Mouse (Mus musculus) erythroid progenitor cell, adult 5-6 weeks (primary cell): ENCODE measurements around the gene Lrp10. TPM values are rescaled to one million over a fixed set of nuclear protein-coding genes. Genes with fewer than 3 reads are reported as not detected.

Source experiments
- ATAC-seq: replicated peaks from 2 replicates; pipeline ENCODE4 v1.8.0; 2016; ENCODE audit warnings: moderate number of reproducible peaks, mild to moderate bottlenecking, moderate TSS enrichment, inconsistent platforms; ENCODE audit not compliant: poor library complexity, low FRiP score, severe bottlenecking
- total RNA-seq, 2 experiments: library from RNA; stranded (forward) in 1 of 2; stranded (reverse) in 1 of 2; fragments of 150-400 nt in 1 of 2; fragments of 186-747, 209-891 nt in 1 of 2; gene quantifications; 2 replicates each; pipeline versions ENCODE4 v1.2.3 to v1.2.4; 2015 to 2017; ENCODE audit warnings: low replicate concordance in 2 of 2

Gene Lrp10
- total RNA-seq, 2 experiments from 2014 or later, result 21.0 to 38.6 TPM

- no peak for ATAC-seq
Observed at GRCm38 (mm10) chr14:54432837-54433830, 30.8 kb upstream of the Lrp10 start.

GRCm38 (mm10) chr14:54433941-54434531, 29.9 kb upstream of the Lrp10 start:
- ATAC-seq, result no peak

- ATAC-seq, result no peak
Observed at GRCm38 (mm10) chr14:54435194-54435918, 28.6 kb upstream of the Lrp10 start.

GRCm38 (mm10) chr14:54439155-54439554, 24.8 kb upstream of the Lrp10 start:
- ATAC-seq, result no peak

GRCm38 (mm10) chr14:54439610-54440009, 24.3 kb upstream of the Lrp10 start:
- ATAC-seq, result no peak

- ATAC-seq, result no peak
Observed at GRCm38 (mm10) chr14:54440538-54440937, 23.4 kb upstream of the Lrp10 start.

- no peak for ATAC-seq
Observed at GRCm38 (mm10) chr14:54441365-54441764, 22.6 kb upstream of the Lrp10 start.

- ATAC-seq, result no peak
Observed at GRCm38 (mm10) chr14:54442548-54442947, 21.4 kb upstream of the Lrp10 start.

- ATAC-seq, result no peak
Observed at GRCm38 (mm10) chr14:54443196-54443595, 20.7 kb upstream of the Lrp10 start.

- no peak for ATAC-seq
Observed at GRCm38 (mm10) chr14:54443712-54444618, 20.0 kb upstream of the Lrp10 start.

- ATAC-seq, result no peak
Observed at GRCm38 (mm10) chr14:54445476-54445875, 18.5 kb upstream of the Lrp10 start.

- no peak for ATAC-seq
Observed at GRCm38 (mm10) chr14:54453566-54453965, 10.4 kb upstream of the Lrp10 start.

GRCm38 (mm10) chr14:54454669-54455528, 9.0 kb upstream of the Lrp10 start:
- no peak for ATAC-seq

GRCm38 (mm10) chr14:54457907-54458569, 5.9 kb upstream of the Lrp10 start:
- ATAC-seq, result no peak

GRCm38 (mm10) chr14:54462146-54462545, 1.8 kb upstream of the Lrp10 start:
- ATAC-seq, result no peak

GRCm38 (mm10) chr14:54463108-54463958, 604 bp upstream of the Lrp10 start:
- peak; percentile 46 for ATAC-seq
